Mouse (Mus musculus) embryonic fibroblast, embryonic 13.5 days (primary cell): ENCODE data around the gene Fam160b1.

Source experiments
- CTCF ChIP-seq: IDR thresholded peaks from 2 replicates; pipeline ENCODE4 v1.5.1; 2011; ENCODE audit warnings: mild to moderate bottlenecking, control low read depth, low read length, moderate library complexity, borderline replicate concordance; ENCODE audit not compliant: insufficient read depth
- POLR2A ChIP-seq: IDR thresholded peaks from 2 replicates; pipeline ENCODE4 v1.6.1; 2011; ENCODE audit warnings: low read depth, mild to moderate bottlenecking, control low read depth, low read length, moderate library complexity

DNA sequence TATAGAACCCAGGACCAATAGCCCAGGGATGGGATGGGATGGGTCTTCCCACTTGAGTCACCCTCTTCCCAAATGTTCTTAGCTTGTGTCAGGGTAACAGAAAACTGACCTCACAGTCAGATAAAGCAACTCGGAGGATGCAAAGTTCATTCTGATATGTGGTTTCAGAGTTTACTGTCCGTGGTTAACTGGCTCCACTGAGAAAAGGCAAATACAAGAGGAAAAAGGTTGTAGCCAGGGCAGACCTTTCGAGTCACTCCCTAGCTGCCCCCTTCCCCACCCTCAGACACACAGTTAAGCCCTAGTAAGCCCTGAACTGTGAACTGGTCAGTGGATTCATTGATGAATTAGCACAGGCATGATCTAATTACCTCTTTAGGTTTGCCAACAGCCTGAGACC lies 38.6 kb upstream of the Fam160b1 start:
- TF ChIP-seq CTCF (no peak), POLR2A (no peak)
